Mouse (Mus musculus): ENCODE measurements at regions not wholly inside any gene's neighbourhood (a gene's known extent, or its start where the extent isn't known, plus 50 kb on each side); places are given as distances from the start of the nearest gene placed in this dataset.

- TF ChIP-seq CTCF (IDR thresholded peaks at IDR 0.05; ENCODE audit: low read depth) (no peak), EP300 (IDR thresholded peaks at IDR 0.05; ENCODE audit: low read depth) (no peak)
Observed at GRCm38 (mm10) chr10:98676907-98677306, 237.3 kb upstream of the Atp2b1 start.

All from liver, postnatal 0 days (tissue).